Mouse (Mus musculus) G1E (cell line): ENCODE results near the gene Ppil6. TPM values are rescaled to one million over a fixed set of nuclear protein-coding genes. Genes with fewer than 3 reads are reported as not detected.

Source experiments
- ATAC-seq: 2 replicates; pipeline ENCODE4 v1.8.0; 2016; ENCODE audit warnings: mild to moderate bottlenecking; ENCODE audit not compliant: insufficient number of reproducible peaks, poor library complexity, low FRiP score, severe bottlenecking; ENCODE audit errors: extremely low read depth
- DNase-seq: peaks from one replicate; pipeline ENCODE4 v3.0.0; 2012; ENCODE audit warnings: low spot score
- H3K27me3 ChIP-seq: 2 replicates; pipeline ENCODE4 v1.6.1; 2012; ENCODE audit warnings: mild to moderate bottlenecking, low read length, inconsistent platforms; ENCODE audit not compliant: insufficient read depth
- H3K36me3 ChIP-seq: replicated peaks from 2 replicates; pipeline ENCODE3; 2012; ENCODE audit warnings: mild to moderate bottlenecking, inconsistent platforms
- H3K4me1 ChIP-seq: 2 replicates; pipeline ENCODE4 v1.6.1; 2012; ENCODE audit warnings: low read depth, low read length, inconsistent platforms, mixed read lengths; ENCODE audit not compliant: insufficient read depth
- H3K4me3 ChIP-seq: 2 replicates; pipeline ENCODE4 v1.5.1; 2012; ENCODE audit warnings: low read depth, mild to moderate bottlenecking, inconsistent platforms, low read length, moderate library complexity, mixed read lengths
- H3K9me3 ChIP-seq: replicated peaks from 2 replicates; pipeline ENCODE4 v1.6.1; 2012; ENCODE audit warnings: inconsistent platforms
- CTCF ChIP-seq: IDR thresholded peaks from 2 replicates; pipeline ENCODE4 v1.5.1; 2012; ENCODE audit warnings: low read depth, low read length, inconsistent platforms, mixed read lengths
- GATA1 ChIP-seq: IDR thresholded peaks from 2 replicates; pipeline ENCODE4 v1.6.1; 2012; ENCODE audit warnings: borderline replicate concordance, low read length, inconsistent platforms, mixed read lengths
- GATA2 ChIP-seq: IDR thresholded peaks from 2 replicates; pipeline ENCODE4 v1.6.1; 2012; ENCODE audit warnings: low read depth, low read length, inconsistent platforms, borderline replicate concordance
- POLR2AphosphoS5 ChIP-seq: IDR thresholded peaks from 2 replicates; pipeline ENCODE4 v1.6.1; 2012; ENCODE audit warnings: low read depth, low read length, inconsistent platforms; ENCODE audit not compliant: insufficient replicate concordance
- TAL1 ChIP-seq: conservative IDR thresholded peaks from 2 replicates; pipeline ENCODE4 v1.6.1; 2012; ENCODE audit warnings: low read depth, low read length, inconsistent platforms, mixed read lengths
- polyA plus RNA-seq: library from polyadenylated mRNA; stranded (reverse); fragments of >175 nt; gene quantifications from 2 replicates; pipeline ENCODE4 v1.2.3, GENCODE M21; 2012
- total RNA-seq, 2 experiments: library from RNA; stranded (forward) in 1 of 2; stranded (reverse) in 1 of 2; fragments of 200-1000 nt in 1 of 2; fragments of >200 nt in 1 of 2; fragmentation: Nextera tagmentation in 1 of 2; gene quantifications; 2 replicates each; pipeline ENCODE4 v1.2.3; 2014 to 2017

Ppil6 gene
- total and polyA plus RNA-seq, 3 experiments: 0.14 to 0.16 TPM; not detected in 1

DNA sequence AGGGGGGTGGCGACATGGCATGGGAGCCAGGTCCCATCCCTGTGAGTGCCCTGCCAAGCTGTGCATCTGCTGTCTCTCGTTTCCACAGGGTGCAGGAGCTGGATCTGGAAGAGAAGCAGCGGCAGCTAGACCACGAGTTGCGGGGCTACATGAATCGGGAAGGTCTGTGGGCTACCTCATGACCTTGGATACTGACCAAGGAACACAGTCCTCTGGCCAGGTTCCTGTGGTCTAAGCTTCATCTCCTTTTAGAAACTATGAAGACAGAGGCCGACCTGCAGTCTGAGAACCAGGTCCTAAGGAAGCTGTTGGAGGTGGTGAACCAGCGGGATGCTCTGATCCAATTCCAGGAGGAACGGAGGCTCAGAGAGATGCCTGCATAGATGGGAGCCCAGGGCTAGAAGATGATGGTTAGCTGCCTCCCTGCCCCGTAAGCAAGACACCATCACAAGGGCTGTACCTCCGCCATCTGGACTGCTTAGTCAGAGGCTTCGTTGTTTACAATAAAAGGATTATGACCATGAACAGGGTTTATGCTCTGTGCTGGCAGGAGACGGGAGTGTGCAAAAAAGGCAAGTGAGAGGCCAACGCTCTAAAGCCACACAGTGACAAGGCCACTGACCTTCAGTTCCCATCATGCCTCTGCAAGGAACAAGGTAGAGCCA lies 3.6 kb upstream of the Ppil6 start:
- TF ChIP-seq GATA2: no peak
- no peak for TF ChIP-seq CTCF
- TF ChIP-seq TAL1: no peak
- DNase-seq (no peak), ATAC-seq (no peak)
- H3K4me3 ChIP-seq: no peak overlapping the region
- peaks cover 74% of the 10 kb centered on the region for H3K36me3 ChIP-seq
- H3K4me1 ChIP-seq: peaks cover 43% of the 10 kb centered on the region
- no peaks in the 10 kb centered on the region for H3K9me3 ChIP-seq
- no peaks in the 10 kb centered on the region; the same call in 1 of the 2 replicates for H3K27me3 ChIP-seq

DNA sequence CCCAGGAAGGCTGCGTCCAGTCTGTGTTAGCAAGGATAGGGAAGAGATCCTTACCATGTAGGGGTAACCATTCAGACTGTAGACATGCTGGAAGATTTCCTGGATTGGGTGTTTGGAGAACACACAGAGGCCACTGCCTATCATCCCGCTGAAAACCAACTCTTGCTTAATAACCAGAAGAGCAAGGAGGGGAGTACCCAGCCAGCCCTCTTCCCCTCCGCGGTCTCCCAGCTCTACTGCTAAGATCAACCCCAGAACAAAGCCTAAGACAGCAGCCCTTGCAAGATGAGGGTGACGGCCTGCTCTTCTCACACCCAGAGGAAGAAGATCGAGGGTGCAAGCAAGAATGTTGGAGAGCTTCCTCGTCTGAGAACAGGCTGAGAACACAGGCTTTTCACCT lies 1.4 kb upstream of the Ppil6 start:
- DNase-seq (no peak), ATAC-seq (no peak)
- H3K4me3 ChIP-seq: no peak overlapping the region; the same call in 1 of the 2 replicates
- no peaks in the 10 kb centered on the region for H3K9me3 ChIP-seq
- TF ChIP-seq GATA2 (no peak), CTCF (no peak), POLR2AphosphoS5 (no peak), TAL1 (no peak), GATA1 (no peak)
- H3K36me3 ChIP-seq: peaks cover 52% of the 10 kb centered on the region
- H3K27me3 ChIP-seq: peaks cover under 1% of the 10 kb centered on the region; the same call in 1 of the 2 replicates
- peaks cover 30% of the 10 kb centered on the region for H3K4me1 ChIP-seq

DNA sequence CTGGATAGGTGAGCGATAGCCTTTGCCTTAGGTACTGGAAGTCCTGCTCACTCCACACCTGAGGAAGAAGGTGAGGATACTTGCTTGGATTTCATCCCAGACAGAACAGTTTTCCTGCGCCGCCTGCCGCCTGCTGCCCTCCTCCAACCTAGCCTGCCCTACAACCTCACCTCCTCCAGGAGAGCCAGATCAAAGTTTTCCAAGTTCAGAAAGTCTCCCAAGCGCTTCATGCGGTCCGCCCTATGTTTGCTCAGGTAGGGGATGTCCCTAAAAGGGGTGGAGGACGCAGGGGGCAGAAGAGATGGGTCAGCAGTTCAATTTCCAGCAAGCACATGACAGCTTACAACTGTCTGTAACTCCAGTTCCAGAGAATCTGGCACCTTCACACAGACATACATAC lies 945 bp upstream of the Ppil6 start:
- DNase-seq: no peak
- Histone ChIP-seq H3K4me3 (peak overlapping the region; percentile 77; the same call in 1 of the 2 replicates), H3K27me3 (peaks cover 4% of the 10 kb centered on the region), H3K36me3 (peaks cover 48% of the 10 kb centered on the region), H3K4me1 (peaks cover 30% of the 10 kb centered on the region), H3K9me3 (no peaks in the 10 kb centered on the region)
- TF ChIP-seq GATA1: no peak
- no peak for TF ChIP-seq TAL1
- TF ChIP-seq POLR2AphosphoS5: no peak
- TF ChIP-seq GATA2: no peak
- no peak for TF ChIP-seq CTCF
- no peak for ATAC-seq

DNA sequence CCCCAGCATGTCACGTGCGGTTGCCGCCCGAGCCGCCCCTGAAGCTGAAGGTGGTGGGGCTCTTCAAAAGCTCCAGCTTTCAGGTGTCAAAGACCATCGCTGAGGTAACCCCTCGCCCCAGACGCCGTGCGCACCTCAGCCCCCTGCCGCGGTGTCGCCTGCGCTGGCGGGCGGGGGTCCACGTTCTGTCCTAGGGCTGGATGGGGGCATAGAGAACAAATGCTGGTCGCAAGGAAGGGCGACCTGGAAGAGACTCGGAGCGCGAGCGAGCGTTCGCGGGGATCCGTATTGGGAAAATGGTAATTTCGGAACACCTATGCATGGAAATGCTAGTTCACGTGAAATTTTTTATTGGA lies 257 bp downstream of the Ppil6 start:
- peaks cover 36% of the 10 kb centered on the region for H3K36me3 ChIP-seq
- no peak for ATAC-seq
- peak overlapping the region; percentile 77 for H3K4me3 ChIP-seq
- no peaks in the 10 kb centered on the region for H3K9me3 ChIP-seq
- DNase-seq: no peak
- peaks cover 30% of the 10 kb centered on the region for H3K4me1 ChIP-seq
- TF ChIP-seq POLR2AphosphoS5: no peak
- no peak for TF ChIP-seq GATA1
- no peak for TF ChIP-seq TAL1
- TF ChIP-seq CTCF: no peak
- TF ChIP-seq GATA2: no peak
- peaks cover 7% of the 10 kb centered on the region for H3K27me3 ChIP-seq

DNA sequence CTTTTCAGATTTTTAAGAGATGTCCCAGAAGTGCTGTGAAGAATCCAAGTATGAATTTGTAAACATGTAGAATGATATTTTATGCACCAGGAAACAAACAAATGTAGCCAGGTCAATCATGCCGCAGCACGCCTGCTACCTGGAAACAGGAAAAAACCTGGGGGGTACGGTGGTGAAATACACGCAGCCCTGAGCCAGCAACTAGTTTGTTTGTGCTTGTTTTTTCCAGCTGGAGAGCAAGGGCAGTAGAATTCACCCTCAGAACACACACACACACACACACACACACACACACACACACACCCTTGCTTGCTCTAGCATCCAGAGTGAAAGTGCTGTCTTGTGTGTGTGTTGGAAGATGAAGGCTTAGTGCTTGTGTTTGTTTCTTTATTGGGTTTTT lies 872 bp downstream of the Ppil6 start:
- Histone ChIP-seq H3K36me3 (peaks cover 29% of the 10 kb centered on the region), H3K9me3 (no peaks in the 10 kb centered on the region), H3K4me3 (no peak overlapping the region; the same call in 1 of the 2 replicates), H3K4me1 (peaks cover 30% of the 10 kb centered on the region), H3K27me3 (peaks cover 7% of the 10 kb centered on the region)
- ATAC-seq: no peak
- TF ChIP-seq TAL1 (no peak), GATA1 (no peak), GATA2 (no peak), CTCF (no peak), POLR2AphosphoS5 (no peak)
- DNase-seq: no peak

DNA sequence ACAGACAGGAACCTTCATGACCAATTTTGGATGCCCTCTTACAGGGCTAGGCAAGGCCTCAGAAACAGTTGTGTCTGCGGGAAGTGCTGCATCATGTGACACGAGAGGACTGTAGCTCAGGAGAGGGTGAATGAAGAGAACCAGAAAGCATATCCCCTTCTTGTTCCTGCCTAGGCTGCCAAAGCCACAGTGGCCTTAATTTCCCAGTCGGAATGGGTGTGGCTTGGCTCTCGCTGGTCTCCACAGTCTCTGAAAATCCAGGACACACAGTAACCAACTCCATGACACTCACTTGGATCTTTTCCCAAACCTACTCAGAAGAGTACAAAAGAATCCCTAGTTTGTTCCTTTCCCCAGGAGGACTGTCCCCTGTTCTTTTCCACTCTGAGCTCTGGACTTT lies 10.7 kb downstream of the Ppil6 start:
- Histone ChIP-seq H3K4me1 (no peaks in the 10 kb centered on the region), H3K27me3 (peaks cover 31% of the 10 kb centered on the region), H3K9me3 (no peaks in the 10 kb centered on the region), H3K36me3 (no peaks in the 10 kb centered on the region), H3K4me3 (no peak overlapping the region)
- DNase-seq: no peak
- TF ChIP-seq GATA1 (no peak), GATA2 (no peak), TAL1 (no peak), CTCF (no peak), POLR2AphosphoS5 (no peak)
- no peak for ATAC-seq

DNA sequence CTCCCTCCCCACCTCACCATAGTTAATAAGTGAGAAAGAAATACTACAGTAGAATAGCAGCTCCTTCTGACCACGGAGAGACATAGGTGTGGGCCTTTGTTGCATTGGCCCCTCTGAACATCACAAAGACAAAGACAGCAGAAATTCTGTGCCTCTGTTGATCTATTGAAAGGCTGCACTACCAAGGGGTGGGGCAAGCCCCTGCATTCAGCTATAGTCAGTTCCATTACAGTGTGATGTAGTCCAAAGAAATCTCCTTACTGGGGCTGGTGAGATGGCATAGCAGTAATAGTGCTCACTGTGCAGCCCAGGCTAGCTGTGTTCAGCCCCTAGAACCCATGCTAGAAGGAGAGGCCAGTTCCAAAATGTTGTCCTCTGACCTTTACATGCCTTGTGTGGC lies 14.8 kb downstream of the Ppil6 start:
- H3K27me3 ChIP-seq: peaks cover 26% of the 10 kb centered on the region
- DNase-seq: no peak
- H3K4me3 ChIP-seq: no peak overlapping the region
- TF ChIP-seq GATA2: no peak
- no peak for TF ChIP-seq CTCF
- no peak for TF ChIP-seq TAL1
- no peak for TF ChIP-seq GATA1
- TF ChIP-seq POLR2AphosphoS5: no peak
- no peaks in the 10 kb centered on the region for H3K9me3 ChIP-seq
- ATAC-seq: no peak
- H3K4me1 ChIP-seq: no peaks in the 10 kb centered on the region
- H3K36me3 ChIP-seq: no peaks in the 10 kb centered on the region
